In genomic region chr4:41284087-41284486, GRCm38 (mm10) we compare ENCODE assay signal across 15 mouse cellular contexts. TPM values are rescaled to one million over a fixed set of nuclear protein-coding genes. Genes with fewer than 3 reads are reported as not detected.
DNase-seq lines count a peak whose midpoint lies in the region; ATAC-seq and TF ChIP-seq lines count a peak whose summit lies in the region.
"Had no signal": no experiment of that assay in that cellular context is flagged by ENCODE, and none has a peak within 500 bp of the region (broad histone marks: within the 10 kb centered on the region; RNA-seq: fewer than 3 reads in every experiment).

No protein-coding gene starts in this region.

- no peaks in the 10 kb centered on the region for H3K36me3 ChIP-seq in intestine, embryonic 16.5 days (ENCODE audit: control insufficient read depth, insufficient read depth, low read length)
- no peaks in the 10 kb centered on the region for H3K36me3 ChIP-seq in lung, postnatal 0 days (ENCODE audit: insufficient read depth, low read length)
- no peaks in the 10 kb centered on the region for H3K36me3 ChIP-seq in liver, embryonic 12.5 days

- no peak for TF ChIP-seq CTCF in lung, postnatal 0 days (IDR thresholded peaks at IDR 0.05)

- peak; percentile 50; the same call in 1 of the 2 replicates for ATAC-seq in intestine, embryonic 16.5 days
- ATAC-seq in lung, postnatal 0 days = peak; percentile 87
- no peak for ATAC-seq in liver, embryonic 12.5 days
- ATAC-seq: CD4-positive, CD25-positive, alpha-beta regulatory T cell, adult 4 months; forebrain, embryonic 13.5 days had no signal

- no peaks in the 10 kb centered on the region for H3K27me3 ChIP-seq in intestine, embryonic 16.5 days (replicated peaks; ENCODE audit: control insufficient read depth, insufficient read depth, low read length)
- no peaks in the 10 kb centered on the region for H3K27me3 ChIP-seq in lung, postnatal 0 days (replicated peaks; ENCODE audit: insufficient read depth, low read length)
- H3K27me3 ChIP-seq in liver, embryonic 12.5 days (replicated peaks) = no peaks in the 10 kb centered on the region
- H3K27me3 ChIP-seq: forebrain, embryonic 13.5 days had no signal

- no peak for TF ChIP-seq EP300 in lung, postnatal 0 days (IDR thresholded peaks at IDR 0.05)

- DNase-seq in ES-CJ7 (ENCODE audit: low read depth, low spot score) = peak; percentile 60
- DNase-seq in embryo, embryonic 10.5 days (ENCODE audit: low spot score) = peak; percentile 7
- peak; percentile 71 for DNase-seq in lung, postnatal 0 days (ENCODE audit: low spot score)
- DNase-seq in ovary, postnatal 36 days (ENCODE audit: low spot score) = no peak
- DNase-seq in adrenal gland, postnatal 36 days = no peak
- DNase-seq in right cerebral cortex, postnatal 14 days = no peak
- DNase-seq: gastrocnemius, postnatal 14 days; kidney, adult 18-20 months; left cerebral cortex, postnatal 4 days; thymus, postnatal 25 days had no signal

- H3K9me3 ChIP-seq in intestine, embryonic 16.5 days (ENCODE audit: control insufficient read depth, low read length) = no peaks in the 10 kb centered on the region
- no peaks in the 10 kb centered on the region for H3K9me3 ChIP-seq in lung, postnatal 0 days (ENCODE audit: low read length)
- H3K9me3 ChIP-seq in liver, embryonic 12.5 days (replicated peaks) = no peaks in the 10 kb centered on the region
- H3K9me3 ChIP-seq: forebrain, embryonic 13.5 days had no signal

- H3K27ac ChIP-seq in intestine, embryonic 16.5 days (ENCODE audit: low read length) = no peak overlapping the region
- peak overlapping the region; percentile 60 for H3K27ac ChIP-seq in lung, postnatal 0 days (ENCODE audit: low read length)
- no peak overlapping the region for H3K27ac ChIP-seq in liver, embryonic 12.5 days
- H3K27ac ChIP-seq: forebrain, embryonic 13.5 days; macrophage had no signal

- H3K4me3 ChIP-seq in intestine, embryonic 16.5 days (ENCODE audit: low read length) = no peak overlapping the region
- H3K4me3 ChIP-seq in lung, postnatal 0 days (ENCODE audit: low read depth, low read length) = no peak overlapping the region
- H3K4me3 ChIP-seq in liver, embryonic 12.5 days = no peak overlapping the region
- H3K4me3 ChIP-seq: forebrain, embryonic 13.5 days had no signal

- WGBS in intestine, embryonic 16.5 days = 78% methylated on average over 2 of the region's 2 CpGs
- 47% methylated on average over 2 of the region's 2 CpGs for WGBS in lung, postnatal 0 days
- whole genome bisulfite sequencing in liver, embryonic 12.5 days (ENCODE audit: insufficient replicate concordance) = 69% methylated on average over 2 of the region's 2 CpGs

- no peak overlapping the region for H3K9ac ChIP-seq in intestine, embryonic 16.5 days (ENCODE audit: low read depth, low read length)
- H3K9ac ChIP-seq in lung, postnatal 0 days (replicated peaks; ENCODE audit: low read depth) = no peak overlapping the region
- H3K9ac ChIP-seq in liver, embryonic 12.5 days = no peak overlapping the region
- H3K9ac ChIP-seq: forebrain, embryonic 13.5 days had no signal

- no peaks in the 10 kb centered on the region; the same call in 1 of the 2 replicates for H3K4me1 ChIP-seq in intestine, embryonic 16.5 days (ENCODE audit: control insufficient read depth, insufficient read depth, low read length)
- no peaks in the 10 kb centered on the region for H3K4me1 ChIP-seq in lung, postnatal 0 days (ENCODE audit: insufficient read depth, low read depth, low read length)
- H3K4me1 ChIP-seq in liver, embryonic 12.5 days = 0 out of 2 replicates have a peak, but pooled peaks cover 7% of the 10 kb centered on the region
- H3K4me1 ChIP-seq: forebrain, embryonic 13.5 days had no signal

- no peak overlapping the region for H3K4me2 ChIP-seq in intestine, embryonic 16.5 days (ENCODE audit: low read depth, low read length)
- H3K4me2 ChIP-seq in lung, postnatal 0 days (replicated peaks; ENCODE audit: low read depth, low read length) = no peak overlapping the region
- H3K4me2 ChIP-seq in liver, embryonic 12.5 days = no peak overlapping the region
- H3K4me2 ChIP-seq: forebrain, embryonic 13.5 days had no signal

RNA-seq across cellular contexts. Expression of gene Ubap2, which starts 9.1 kb away (rescaled TPM):
- polyA plus RNA-seq in intestine, embryonic 16.5 days (2015; fragmentation: Nextera tagmentation; extraction: Ambion mirVana) = 41.0 and 44.3 TPM in 2 replicates
- 18.2 and 21.4 TPM in 2 replicates for polyA plus RNA-seq in lung, postnatal 0 days (2015; fragmentation: Nextera tagmentation; extraction: Ambion mirVana)
- 48.7 and 50.2 TPM in 2 replicates for polyA plus RNA-seq in liver, embryonic 12.5 days (2016; fragmentation: Nextera tagmentation; extraction: Ambion mirVana)
- total RNA-seq in adrenal gland, postnatal 36 days (2021) = 10 to 100 TPM; 32.8 to 43.9 TPM

RNA-seq across cellular contexts. Expression of gene Dcaf12, which starts 30.6 kb away (rescaled TPM):
- polyA plus RNA-seq in intestine, embryonic 16.5 days (2015; fragmentation: Nextera tagmentation; extraction: Ambion mirVana) = 51.1 and 51.4 TPM in 2 replicates
- 41.3 and 48.1 TPM in 2 replicates for polyA plus RNA-seq in lung, postnatal 0 days (2015; fragmentation: Nextera tagmentation; extraction: Ambion mirVana)
- 61.4 and 64.5 TPM in 2 replicates for polyA plus RNA-seq in liver, embryonic 12.5 days (2016; fragmentation: Nextera tagmentation; extraction: Ambion mirVana)
- total RNA-seq in adrenal gland, postnatal 36 days (2021) = 10 to 100 TPM; 53.3 to 60.1 TPM

Comparison
In these comparisons a context has a peak if more than half of its experiments do, and no peak if none do; other contexts are left out.
1. DNase-seq: peak in ES-CJ7 (single experiment), embryo, embryonic 10.5 days (single experiment) and lung, postnatal 0 days (single experiment); none in ovary, postnatal 36 days (single experiment), adrenal gland, postnatal 36 days (0 of 2) and right cerebral cortex, postnatal 14 days (single experiment).